Mouse (Mus musculus) liver, embryonic 12.5 days (tissue): ENCODE measurements around the gene T. TPM values are rescaled to one million over a fixed set of nuclear protein-coding genes. Genes with fewer than 3 reads are reported as not detected.
A peak's percentile ranks its signal among the peaks of the same experiment; 100 is the strongest.

Experiments
- ATAC-seq: fragments of 200-750 bp; cut with Nextera tagmentation; 2 replicates; pipeline ENCODE4 v1.8.0; 2017; ENCODE audit warnings: moderate number of reproducible peaks, mild to moderate bottlenecking, moderate library complexity
- H3K27ac ChIP-seq: fragments of 300-500 bp; sonication (generic); 2 replicates; pipeline ENCODE4 v1.5.1; 2016; ENCODE audit warnings: mild to moderate bottlenecking
- H3K27me3 ChIP-seq: fragments of 300-500 bp; sonication (generic); replicated peaks from 2 replicates; pipeline ENCODE4 v1.6.1; 2016; ENCODE audit warnings: mild to moderate bottlenecking, moderate library complexity
- H3K36me3 ChIP-seq: fragments of 300-500 bp; sonication (generic); 2 replicates; pipeline ENCODE4 v1.6.1; 2016; ENCODE audit warnings: mild to moderate bottlenecking, moderate library complexity
- H3K4me1 ChIP-seq: fragments of 300-500 bp; sonication (generic); 2 replicates; pipeline ENCODE4 v1.6.1; 2016
- H3K4me2 ChIP-seq: fragments of 300-500 bp; sonication (generic); 2 replicates; pipeline ENCODE4 v1.6.1; 2016; ENCODE audit warnings: mild to moderate bottlenecking, moderate library complexity
- H3K4me3 ChIP-seq: fragments of 300-500 bp; sonication (generic); 2 replicates; pipeline ENCODE4 v1.5.1; 2016; ENCODE audit warnings: mild to moderate bottlenecking, moderate library complexity
- H3K9ac ChIP-seq: fragments of 300-500 bp; sonication (generic); 2 replicates; pipeline ENCODE4 v1.6.1; 2016; ENCODE audit warnings: mild to moderate bottlenecking, moderate library complexity
- H3K9me3 ChIP-seq: fragments of 300-500 bp; sonication (generic); replicated peaks from 2 replicates; pipeline ENCODE4 v1.6.1; 2016; ENCODE audit warnings: mild to moderate bottlenecking, moderate library complexity
- whole genome bisulfite sequencing: fragments of 180-500 bp; shearing (Covaris S2); methylation state at CpG from one replicate; pipeline ENCODE4 v1.1.7; 2016; ENCODE audit not compliant: insufficient replicate concordance; 5-methylcytosine and 5-hydroxymethylcytosine counted together
- polyA plus RNA-seq: library from polyadenylated mRNA; unstranded; fragments of >200 nt; fragmentation: Nextera tagmentation; extraction: Ambion mirVana; gene quantifications from 2 replicates; pipeline ENCODE4 v1.2.1, GENCODE M21; 2016

T gene
- polyA plus RNA-seq, 1 experiment from 2014 or later: not detected

- WGBS: 39% methylated on average over 3 of the region's 3 CpGs
- no peaks in the 10 kb centered on the region for H3K9me3 ChIP-seq
- peaks cover 17% of the 10 kb centered on the region; the same call in 1 of the 2 replicates for H3K27me3 ChIP-seq
- H3K4me1 ChIP-seq: no peaks in the 10 kb centered on the region
- no peaks in the 10 kb centered on the region for H3K36me3 ChIP-seq
- no peak overlapping the region for H3K9ac ChIP-seq
- no peak overlapping the region for H3K4me3 ChIP-seq
- no peak overlapping the region for H3K27ac ChIP-seq
- no peak for ATAC-seq
- H3K4me2 ChIP-seq: no peak overlapping the region
These were observed 9.8 kb downstream of the T start for GRCm38 (mm10) chr17:8444062-8444461.

DNA sequence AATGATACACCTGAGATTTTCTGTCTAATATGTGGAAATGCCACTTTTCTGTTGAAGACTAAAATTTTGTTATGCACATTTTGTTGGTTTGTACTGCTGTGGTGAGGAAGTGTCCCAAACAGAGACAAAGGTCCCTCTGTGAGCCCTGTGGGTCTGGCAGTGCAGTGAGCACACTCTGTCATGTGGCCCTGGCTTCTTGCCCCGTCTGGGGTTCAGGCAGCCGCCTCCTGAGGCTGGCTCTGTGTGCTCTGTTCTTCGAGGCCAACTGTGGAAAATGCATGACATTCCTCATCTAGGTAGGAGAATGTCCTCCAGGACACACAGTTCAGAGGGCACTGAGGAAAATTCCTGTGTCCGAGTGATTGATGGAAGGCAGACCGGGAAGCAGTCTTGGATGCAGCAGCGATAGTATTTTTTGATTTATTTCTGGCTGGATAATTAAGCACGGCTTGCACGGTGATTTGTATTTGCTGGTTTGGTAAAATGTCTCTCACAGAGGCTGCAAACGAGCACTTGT lies 13.5 kb downstream of the T start:
- Histone ChIP-seq H3K9me3 (no peaks in the 10 kb centered on the region), H3K4me3 (no peak overlapping the region), H3K4me1 (no peaks in the 10 kb centered on the region), H3K27me3 (0 out of 2 replicates have a peak, but pooled peaks cover 5% of the 10 kb centered on the region), H3K36me3 (no peaks in the 10 kb centered on the region), H3K27ac (no peak overlapping the region), H3K9ac (no peak overlapping the region), H3K4me2 (no peak overlapping the region)
- ATAC-seq: no peak
- WGBS: 42% methylated on average over 9 of the region's 9 CpGs

GRCm38 (mm10) chr17:8448324-8448723 lies 14.1 kb downstream of the T start:
- 63% methylated on average over 3 of the region's 3 CpGs for WGBS
- H3K27ac ChIP-seq: no peak overlapping the region
- no peaks in the 10 kb centered on the region for H3K4me1 ChIP-seq
- H3K27me3 ChIP-seq: 0 out of 2 replicates have a peak, but pooled peaks cover 3% of the 10 kb centered on the region
- H3K9ac ChIP-seq: no peak overlapping the region
- H3K36me3 ChIP-seq: no peaks in the 10 kb centered on the region
- H3K4me3 ChIP-seq: no peak overlapping the region
- no peaks in the 10 kb centered on the region for H3K9me3 ChIP-seq
- no peak for ATAC-seq
- no peak overlapping the region for H3K4me2 ChIP-seq

- Histone ChIP-seq H3K9ac (no peak overlapping the region), H3K36me3 (no peaks in the 10 kb centered on the region), H3K4me3 (no peak overlapping the region), H3K27ac (no peak overlapping the region), H3K4me2 (no peak overlapping the region), H3K27me3 (peaks cover 7% of the 10 kb centered on the region), H3K9me3 (no peaks in the 10 kb centered on the region), H3K4me1 (no peaks in the 10 kb centered on the region)
- no peak for ATAC-seq
- WGBS: 34% methylated on average over 6 of the region's 6 CpGs
These were observed 21.0 kb downstream of the T start for GRCm38 (mm10) chr17:8455196-8455595.

GRCm38 (mm10) chr17:8455601-8456000 lies 21.4 kb downstream of the T start:
- no peak overlapping the region for H3K4me2 ChIP-seq
- H3K27me3 ChIP-seq: peaks cover 11% of the 10 kb centered on the region
- H3K27ac ChIP-seq: no peak overlapping the region
- no peaks in the 10 kb centered on the region for H3K36me3 ChIP-seq
- 45% methylated on average over 7 of the region's 7 CpGs for WGBS
- H3K4me1 ChIP-seq: no peaks in the 10 kb centered on the region
- no peaks in the 10 kb centered on the region for H3K9me3 ChIP-seq
- H3K4me3 ChIP-seq: no peak overlapping the region
- no peak overlapping the region for H3K9ac ChIP-seq
- no peak for ATAC-seq

DNA sequence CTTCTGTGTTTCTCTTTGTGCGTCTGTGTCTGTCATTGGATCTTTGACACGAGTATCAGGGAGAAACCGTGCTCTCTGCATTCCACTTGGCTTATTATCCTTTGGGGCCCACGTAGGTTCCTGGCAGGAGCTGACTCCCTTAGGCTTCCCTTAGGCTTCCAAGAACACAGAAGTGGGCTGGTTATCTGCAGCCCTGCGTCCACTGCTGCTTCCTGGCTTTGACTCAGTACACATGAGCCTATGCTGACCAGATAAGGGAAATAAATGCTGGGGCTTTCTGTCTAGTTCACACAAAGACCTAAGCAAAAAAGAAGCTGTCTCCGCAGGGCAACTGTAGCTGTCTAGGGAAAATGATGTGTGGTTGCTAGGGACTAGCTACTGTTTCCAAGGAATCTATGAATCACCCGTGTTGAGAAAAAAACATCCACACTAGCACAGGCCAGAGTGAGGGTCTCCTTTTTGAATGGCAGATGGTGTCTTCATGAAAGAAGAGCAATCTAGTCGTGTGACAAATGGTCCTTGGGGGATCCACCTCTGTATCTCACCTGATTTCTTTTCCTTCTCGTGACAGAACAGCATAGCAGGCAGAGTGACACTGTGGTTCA lies 22.7 kb downstream of the T start:
- 21% methylated on average over 9 of the region's 9 CpGs for whole genome bisulfite sequencing
- H3K4me1 ChIP-seq: no peaks in the 10 kb centered on the region
- H3K27me3 ChIP-seq: peaks cover 14% of the 10 kb centered on the region
- no peak overlapping the region for H3K4me3 ChIP-seq
- no peaks in the 10 kb centered on the region for H3K9me3 ChIP-seq
- no peaks in the 10 kb centered on the region for H3K36me3 ChIP-seq
- no peak for ATAC-seq
- no peak overlapping the region for H3K27ac ChIP-seq
- H3K4me2 ChIP-seq: no peak overlapping the region
- H3K9ac ChIP-seq: no peak overlapping the region

GRCm38 (mm10) chr17:8461568-8461967 lies 27.3 kb downstream of the T start:
- Histone ChIP-seq H3K27ac (no peak overlapping the region), H3K9me3 (no peaks in the 10 kb centered on the region), H3K36me3 (no peaks in the 10 kb centered on the region), H3K9ac (no peak overlapping the region), H3K4me3 (no peak overlapping the region), H3K27me3 (peaks cover 36% of the 10 kb centered on the region; the same call in 1 of the 2 replicates), H3K4me2 (no peak overlapping the region), H3K4me1 (no peaks in the 10 kb centered on the region)
- WGBS: 4% methylated on average over 4 of the region's 4 CpGs
- ATAC-seq: no peak

DNA sequence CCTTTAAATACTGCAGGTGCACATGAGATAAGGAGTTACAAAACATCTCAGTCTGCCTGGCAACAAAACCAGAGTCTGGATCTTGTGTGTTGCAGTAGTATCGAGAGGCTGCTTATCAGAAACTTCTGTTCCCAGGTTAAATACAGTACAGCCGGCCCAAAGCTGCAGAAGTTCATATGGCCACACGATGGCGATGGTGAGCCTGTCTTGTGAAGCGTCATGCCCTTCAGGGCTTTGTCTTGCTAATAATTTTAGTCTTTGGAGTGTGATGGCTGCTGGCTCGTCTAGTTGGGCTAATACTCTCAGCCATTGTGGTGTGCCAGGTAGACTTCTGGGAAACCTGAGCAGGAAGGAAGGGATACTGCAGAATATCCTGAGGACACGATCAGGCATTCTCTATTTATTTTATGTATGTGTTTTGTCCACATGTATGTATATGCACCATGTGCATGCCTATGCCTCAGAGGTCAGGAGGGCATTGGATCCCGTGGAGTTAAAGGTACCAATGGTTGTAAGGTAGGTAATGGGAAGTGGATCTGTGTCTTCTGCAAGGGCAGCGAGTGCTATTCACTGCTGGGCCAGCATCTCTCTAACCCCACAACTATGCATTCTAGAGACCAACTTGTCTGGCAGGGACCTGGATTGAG lies 29.4 kb downstream of the T start:
- H3K9ac ChIP-seq: no peak overlapping the region
- no peak overlapping the region for H3K4me2 ChIP-seq
- no peaks in the 10 kb centered on the region for H3K4me1 ChIP-seq
- no peak overlapping the region for H3K4me3 ChIP-seq
- peaks cover 54% of the 10 kb centered on the region for H3K27me3 ChIP-seq
- H3K9me3 ChIP-seq: no peaks in the 10 kb centered on the region
- WGBS: 18% methylated on average over 9 of the region's 9 CpGs
- no peak for ATAC-seq
- no peaks in the 10 kb centered on the region for H3K36me3 ChIP-seq
- no peak overlapping the region for H3K27ac ChIP-seq

DNA sequence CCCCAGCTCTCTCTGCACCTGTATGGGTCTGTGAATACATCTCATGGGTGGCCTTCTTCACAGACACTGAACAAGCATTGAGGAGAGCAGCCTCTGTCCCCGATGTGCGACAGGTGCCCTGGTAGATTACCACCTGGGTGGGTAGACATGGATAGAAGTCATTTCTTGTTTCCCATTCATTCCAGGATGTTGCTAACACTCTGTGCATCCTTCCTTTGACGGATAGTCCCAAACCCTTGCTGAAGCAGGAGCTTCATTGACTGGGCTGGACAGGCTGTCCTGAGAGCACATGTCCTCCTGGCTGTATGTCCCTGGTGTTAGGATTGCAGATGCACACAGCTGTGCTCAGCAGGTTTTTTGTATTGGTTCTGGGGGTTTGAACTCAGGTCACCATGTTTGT lies 33.5 kb downstream of the T start:
- Histone ChIP-seq H3K9ac (no peak overlapping the region), H3K4me3 (no peak overlapping the region), H3K27me3 (peaks cover 59% of the 10 kb centered on the region), H3K4me2 (no peak overlapping the region), H3K36me3 (no peaks in the 10 kb centered on the region), H3K9me3 (no peaks in the 10 kb centered on the region), H3K4me1 (no peaks in the 10 kb centered on the region), H3K27ac (no peak overlapping the region)
- 68% methylated on average over 3 of the region's 3 CpGs for WGBS
- ATAC-seq: no peak

DNA sequence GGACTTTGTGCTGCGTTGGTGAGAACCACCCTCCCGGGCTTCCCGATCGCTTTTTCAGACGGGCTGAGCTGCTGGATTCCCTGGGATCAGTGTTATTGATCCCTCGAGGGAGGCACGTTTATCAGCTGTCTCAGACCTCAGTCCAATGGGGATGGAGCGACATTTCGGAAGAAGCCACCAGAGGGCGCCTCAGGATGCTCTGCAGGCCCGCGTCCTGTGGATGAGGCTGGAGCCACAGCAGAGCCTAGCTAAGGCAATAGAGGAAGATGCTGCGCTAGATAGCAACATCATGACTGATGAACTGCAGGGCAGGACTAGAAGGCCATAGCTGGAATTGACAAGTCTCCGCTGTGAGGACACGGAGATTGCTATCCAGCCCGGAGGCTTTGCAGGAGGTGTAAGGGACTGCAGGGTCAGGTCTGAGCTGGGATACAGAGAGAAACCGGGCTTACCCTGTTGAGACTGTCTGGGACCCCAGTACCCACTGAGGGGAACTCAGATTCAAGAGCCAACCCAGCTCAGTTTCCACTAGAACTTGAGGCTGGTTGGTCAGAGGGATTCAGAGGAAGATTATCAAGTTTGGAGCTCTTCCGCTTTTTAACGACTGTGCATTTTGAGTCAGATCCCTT lies 34.6 kb downstream of the T start:
- no peaks in the 10 kb centered on the region for H3K9me3 ChIP-seq
- no peak overlapping the region for H3K4me3 ChIP-seq
- no peak overlapping the region for H3K27ac ChIP-seq
- WGBS: 14% methylated on average over 19 of the region's 19 CpGs
- H3K27me3 ChIP-seq: peaks cover 64% of the 10 kb centered on the region
- ATAC-seq: peak; percentile 35; the same call in 1 of the 2 replicates
- H3K4me2 ChIP-seq: no peak overlapping the region
- no peak overlapping the region for H3K9ac ChIP-seq
- H3K36me3 ChIP-seq: no peaks in the 10 kb centered on the region
- H3K4me1 ChIP-seq: no peaks in the 10 kb centered on the region

GRCm38 (mm10) chr17:8478554-8478953 lies 44.3 kb downstream of the T start:
- Histone ChIP-seq H3K9me3 (no peaks in the 10 kb centered on the region), H3K4me1 (no peaks in the 10 kb centered on the region), H3K4me2 (no peak overlapping the region), H3K4me3 (no peak overlapping the region), H3K36me3 (no peaks in the 10 kb centered on the region), H3K27ac (no peak overlapping the region), H3K27me3 (peaks cover 3% of the 10 kb centered on the region), H3K9ac (no peak overlapping the region)
- 50% methylated on average over 3 of the region's 3 CpGs for WGBS
- ATAC-seq: no peak

DNA sequence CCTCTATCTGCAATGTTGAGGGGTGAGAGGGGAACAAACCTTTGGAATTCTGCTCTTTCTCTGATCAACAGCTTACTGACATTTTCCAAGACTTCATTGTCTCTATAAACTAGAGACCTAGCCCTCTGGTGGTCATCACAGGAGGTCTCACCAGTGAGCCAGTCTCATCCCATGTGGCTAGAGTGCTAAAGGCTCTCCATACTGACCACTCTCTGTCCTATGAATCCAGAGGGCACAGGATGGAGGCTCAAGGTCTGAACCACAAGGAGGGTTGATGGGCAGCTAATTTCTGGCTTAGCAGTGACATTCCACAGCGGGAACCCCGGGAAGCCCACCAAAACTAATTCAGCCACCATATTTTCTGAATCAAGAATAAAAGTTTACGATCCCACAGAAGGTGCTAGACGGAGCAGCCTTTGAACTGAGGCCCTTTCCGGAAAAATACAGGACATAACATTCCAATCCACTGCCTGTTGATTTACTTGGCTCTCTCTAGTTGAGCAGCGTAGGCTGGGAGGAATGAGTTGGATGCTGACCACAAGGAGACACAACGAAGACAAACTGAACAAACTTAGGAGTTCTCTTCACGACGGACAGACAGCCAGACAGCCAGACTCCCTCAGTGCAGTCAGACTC lies 45.4 kb downstream of the T start:
- Histone ChIP-seq H3K9ac (no peak overlapping the region), H3K4me3 (no peak overlapping the region), H3K36me3 (no peaks in the 10 kb centered on the region), H3K4me1 (no peaks in the 10 kb centered on the region), H3K9me3 (no peaks in the 10 kb centered on the region), H3K27ac (no peak overlapping the region), H3K4me2 (no peak overlapping the region), H3K27me3 (no peaks in the 10 kb centered on the region; the same call in 1 of the 2 replicates)
- no peak for ATAC-seq
- 72% methylated on average over 9 of the region's 9 CpGs for WGBS
